Mouse (Mus musculus) heart, postnatal 0 days (tissue): ENCODE results near the gene Ttc34. TPM values are rescaled to one million over a fixed set of nuclear protein-coding genes. Genes with fewer than 3 reads are reported as not detected.

ENCODE experiments used
- ATAC-seq: fragments of 200-750 bp; cut with Nextera tagmentation; 2 replicates; pipeline ENCODE4 v1.8.0; 2017; ENCODE audit warnings: low read depth, moderate number of reproducible peaks, moderate library complexity; ENCODE audit not compliant: insufficient read depth
- DNase-seq: peaks from one replicate; pipeline ENCODE4 v3.0.0-alpha.2; 2016; ENCODE audit warnings: low spot score
- H3K27ac ChIP-seq: fragments of 300-500 bp; sonication (generic); 2 replicates; pipeline ENCODE4 v1.5.1; 2014; ENCODE audit warnings: low read depth, mild to moderate bottlenecking
- H3K27me3 ChIP-seq: fragments of 300-500 bp; sonication (generic); 2 replicates; pipeline ENCODE4 v1.6.1; 2014; ENCODE audit warnings: low read length, mixed read lengths; ENCODE audit not compliant: control insufficient read depth, insufficient read depth
- H3K36me3 ChIP-seq: fragments of 300-500 bp; sonication (generic); replicated peaks from 2 replicates; pipeline ENCODE4 v1.6.1; 2014; ENCODE audit warnings: low read length, mixed read lengths; ENCODE audit not compliant: control insufficient read depth, insufficient read depth
- H3K4me1 ChIP-seq: fragments of 300-500 bp; sonication (generic); 2 replicates; pipeline ENCODE4 v1.6.1; 2014; ENCODE audit warnings: antibody characterized with exemption; ENCODE audit not compliant: control insufficient read depth, insufficient read depth
- H3K4me2 ChIP-seq: fragments of 300-500 bp; sonication (generic); 2 replicates; pipeline ENCODE4 v1.6.1; 2014; ENCODE audit warnings: low read depth, mild to moderate bottlenecking, low read length, moderate library complexity
- H3K4me3 ChIP-seq: fragments of 300-500 bp; sonication (generic); 2 replicates; pipeline ENCODE4 v1.5.1; 2014; ENCODE audit warnings: low read depth, low read length
- H3K9ac ChIP-seq: fragments of 300-500 bp; sonication (generic); replicated peaks from 2 replicates; pipeline ENCODE4 v1.6.1; 2014; ENCODE audit warnings: low read depth, low read length, mixed read lengths
- H3K9me3 ChIP-seq: fragments of 300-500 bp; sonication (generic); replicated peaks from 2 replicates; pipeline ENCODE4 v1.6.1; 2016; ENCODE audit warnings: low read length; ENCODE audit not compliant: control insufficient read depth
- CTCF ChIP-seq: IDR thresholded peaks from 2 replicates; pipeline ENCODE4 v1.5.1; 2016; ENCODE audit warnings: antibody characterized with exemption, control low read depth, low read depth
- EP300 ChIP-seq: IDR thresholded peaks from 2 replicates; pipeline ENCODE4 v1.6.1; 2016; ENCODE audit warnings: antibody characterized with exemption, low read depth
- WGBS: fragments of 180-500 bp; shearing (Covaris S2); extraction: QIAGEN DNeasy Blood & Tissue Kit; methylation state at CpG from one replicate; pipeline ENCODE4 v1.1.7; 2014; 5-methylcytosine and 5-hydroxymethylcytosine counted together
- polyA plus RNA-seq: library from polyadenylated mRNA; unstranded; fragments of >200 nt; fragmentation: Nextera tagmentation; extraction: Ambion mirVana; gene quantifications from 2 replicates; pipeline ENCODE4 v1.2.1, GENCODE M21; 2015
- total RNA-seq: library from RNA; depleted of rRNA; stranded (reverse); fragments of >200 nt; gene quantifications from 2 replicates; pipeline ENCODE4 v1.2.3, GENCODE M21; 2014; ENCODE audit warnings: low replicate concordance

Ttc34 gene
- total and polyA plus RNA-seq, 2 experiments from 2014 or later = 0.25 TPM; not detected in 1

- TF ChIP-seq CTCF (no peak), EP300 (no peak)
- 73% methylated on average over 15 of the region's 15 CpGs for WGBS
- Histone ChIP-seq H3K4me2 (no peak overlapping the region), H3K27ac (no peak overlapping the region), H3K9me3 (no peaks in the 10 kb centered on the region), H3K27me3 (0 out of 2 replicates have a peak, but pooled peaks cover 3% of the 10 kb centered on the region), H3K9ac (no peak overlapping the region), H3K4me1 (no peaks in the 10 kb centered on the region), H3K4me3 (no peak overlapping the region), H3K36me3 (no peaks in the 10 kb centered on the region)
- DNase-seq = no peak
- 0 out of 2 replicates have a peak, but pooled peaks have one; percentile 7 for ATAC-seq
These were observed 50.5 kb downstream of the Ttc34 start for GRCm38 (mm10) chr4:154887593-154888250.

- Histone ChIP-seq H3K36me3 (no peaks in the 10 kb centered on the region), H3K9me3 (no peaks in the 10 kb centered on the region), H3K27me3 (0 out of 2 replicates have a peak, but pooled peaks cover 3% of the 10 kb centered on the region), H3K4me1 (no peaks in the 10 kb centered on the region), H3K4me2 (no peak overlapping the region), H3K9ac (no peak overlapping the region), H3K4me3 (no peak overlapping the region), H3K27ac (no peak overlapping the region)
- 83% methylated on average over 14 of the region's 14 CpGs for whole genome bisulfite sequencing
- ATAC-seq (no peak), DNase-seq (no peak)
- no peak for TF ChIP-seq CTCF
- no peak for TF ChIP-seq EP300
These were observed 53.6 kb downstream of the Ttc34 start for GRCm38 (mm10) chr4:154890887-154891286.

DNA sequence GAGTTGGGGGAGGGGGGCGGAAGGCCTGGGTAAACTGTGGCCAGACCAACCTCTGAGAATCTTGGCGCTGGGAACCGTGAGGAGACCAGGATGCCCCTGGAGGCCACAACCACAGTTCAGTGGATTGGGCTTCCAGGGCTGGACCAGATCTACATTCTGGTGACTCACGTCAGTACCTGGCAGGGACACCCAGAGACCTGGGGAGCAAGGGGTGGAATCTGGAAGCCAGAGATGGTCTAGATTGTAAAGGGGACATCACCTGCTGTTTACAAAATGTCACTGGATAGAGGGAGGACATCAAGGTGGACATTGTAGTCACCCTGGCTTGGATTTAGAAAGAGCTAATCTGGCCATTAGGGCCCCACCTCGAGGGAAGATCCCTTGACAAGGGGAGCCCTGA lies 58.3 kb downstream of the Ttc34 start:
- 70% methylated on average over 5 of the region's 5 CpGs for WGBS
- no peak for ATAC-seq
- H3K36me3 ChIP-seq = no peaks in the 10 kb centered on the region

GRCm38 (mm10) chr4:154897676-154898465 lies 60.6 kb downstream of the Ttc34 start:
- Histone ChIP-seq H3K4me3 (peak overlapping the region; percentile 60), H3K36me3 (no peaks in the 10 kb centered on the region), H3K4me2 (peak overlapping the region; percentile 94), H3K27ac (peak overlapping the region; percentile 60), H3K9ac (peak overlapping the region; percentile 62), H3K9me3 (no peaks in the 10 kb centered on the region), H3K4me1 (peaks cover 12% of the 10 kb centered on the region; the same call in 1 of the 2 replicates), H3K27me3 (no peaks in the 10 kb centered on the region)
- TF ChIP-seq CTCF = no peak
- no peak for TF ChIP-seq EP300
- DNase-seq (no peak), ATAC-seq (no peak)
- WGBS = 62% methylated on average over 6 of the region's 6 CpGs

More for the DNA sequence above, 58.3 kb downstream of the Ttc34 start:
- Histone ChIP-seq H3K4me2 (no peak overlapping the region), H3K27ac (no peak overlapping the region), H3K4me1 (peaks cover 12% of the 10 kb centered on the region; the same call in 1 of the 2 replicates), H3K27me3 (0 out of 2 replicates have a peak, but pooled peaks cover 3% of the 10 kb centered on the region), H3K9ac (no peak overlapping the region), H3K4me3 (no peak overlapping the region), H3K9me3 (no peaks in the 10 kb centered on the region)
- no peak for DNase-seq
- TF ChIP-seq EP300 (no peak), CTCF (no peak)

GRCm38 (mm10) chr4:154898506-154899446 lies 61.5 kb downstream of the Ttc34 start, which contains the start of gene Fam213b:
Gene Fam213b (minus strand): TSS chr4:154899135.
- 6% methylated on average over 43 of the region's 43 CpGs for WGBS
- Histone ChIP-seq H3K27me3 (no peaks in the 10 kb centered on the region), H3K4me3 (peak within 1 kb of the TSS; percentile 60), H3K9me3 (no peaks in the 10 kb centered on the region), H3K36me3 (no peaks in the 10 kb centered on the region), H3K4me2 (peak within 1 kb of the TSS; percentile 94), H3K9ac (peak within 1 kb of the TSS; percentile 62), H3K27ac (peak within 1 kb of the TSS; percentile 60), H3K4me1 (peaks cover 12% of the 10 kb centered on the region; the same call in 1 of the 2 replicates)
- ATAC-seq (peak; percentile 97), DNase-seq (peak; percentile 85)
- TF ChIP-seq EP300 (no peak), CTCF (no peak; the same call in 1 of the 2 replicates)
